Mouse (Mus musculus) right cerebral cortex, adult 18-20 months (tissue): Measurements from ENCODE around the gene Dnajc27.

Source experiments
- DNase-seq: peaks from one replicate; pipeline ENCODE4 v3.0.0; 2022; ENCODE audit warnings: mixed read lengths

Dnajc27 gene

DNA sequence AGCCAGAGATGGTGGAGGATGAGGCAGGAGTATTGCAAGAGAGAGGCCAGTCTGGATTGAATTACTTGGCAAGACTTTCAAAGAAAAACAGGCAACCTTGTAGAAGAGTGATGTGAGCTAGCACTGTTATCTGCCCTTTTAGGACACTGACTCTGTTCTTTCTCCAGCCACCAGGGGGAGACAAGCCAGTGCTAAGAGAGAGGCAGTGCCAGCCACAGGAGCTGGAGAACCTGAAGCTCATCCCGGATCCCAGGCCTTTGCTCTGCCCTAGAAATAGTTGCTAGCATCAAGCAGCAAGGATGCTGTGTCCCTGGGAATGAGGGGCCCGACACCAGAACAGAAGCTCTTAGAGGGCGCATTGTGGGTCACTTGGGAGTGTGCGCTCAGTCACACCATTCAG lies 25.0 kb downstream of the Dnajc27 start:
- DNase-seq = peak; percentile 71

DNA sequence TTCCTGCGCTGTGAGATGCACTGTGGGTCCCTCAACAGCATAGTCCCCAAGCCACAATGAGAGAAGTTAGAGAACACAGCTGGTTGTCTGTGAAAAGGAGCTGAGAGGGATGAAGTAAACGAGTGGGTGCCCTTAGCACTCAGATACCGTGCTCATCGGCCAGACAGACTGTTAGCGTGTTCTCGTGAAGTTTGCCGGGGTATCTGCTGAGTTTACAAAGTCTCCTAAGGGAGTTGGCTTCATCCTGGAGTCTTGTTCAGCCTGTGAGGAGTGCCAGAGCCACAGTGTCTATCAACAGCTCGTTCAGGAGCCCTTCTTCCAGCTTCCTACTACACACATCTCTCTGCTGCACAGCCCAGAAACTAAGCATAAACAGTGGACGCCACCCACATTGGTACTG lies 33.7 kb downstream of the Dnajc27 start:
- DNase-seq = no peak

DNA sequence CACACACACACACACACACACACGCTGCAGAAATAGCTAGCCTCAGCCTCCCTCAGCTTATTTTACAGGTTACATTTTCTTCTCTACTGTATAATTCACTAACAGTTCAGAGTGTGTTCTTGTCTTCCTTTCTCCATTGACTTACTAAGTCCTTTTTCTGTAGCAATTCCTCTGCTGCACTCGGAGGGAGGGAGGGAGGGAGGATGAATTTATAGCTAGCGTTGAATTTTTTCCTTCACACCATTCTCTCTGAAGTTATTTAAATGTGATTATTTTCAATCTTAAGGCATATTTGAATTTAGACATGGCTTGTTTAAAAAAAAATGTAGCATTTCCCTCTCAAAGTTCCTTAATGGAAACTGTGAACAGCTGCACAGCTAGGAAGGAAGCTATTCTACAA lies 34.8 kb downstream of the Dnajc27 start:
- no peak for DNase-seq

DNA sequence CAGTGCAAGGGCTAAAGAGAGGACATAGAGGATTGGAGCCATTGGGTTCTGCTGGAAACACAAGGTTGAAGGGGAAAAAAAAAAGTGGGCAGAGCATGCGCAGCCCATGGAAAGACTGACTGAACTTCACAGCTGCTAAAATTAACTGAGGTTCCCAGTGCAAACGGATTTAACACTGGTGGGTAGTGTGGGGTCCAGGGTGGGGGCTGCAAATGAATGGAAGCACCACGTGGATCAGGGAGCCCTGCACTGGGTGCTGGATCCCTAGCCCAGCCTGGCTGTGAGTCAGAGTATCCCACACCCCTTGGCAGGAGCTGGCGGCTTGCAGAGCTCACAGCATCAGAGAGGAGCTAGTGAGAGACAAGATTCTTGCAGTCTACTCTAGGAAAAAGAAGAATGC lies 35.2 kb downstream of the Dnajc27 start:
- DNase-seq = peak; percentile 88

DNA sequence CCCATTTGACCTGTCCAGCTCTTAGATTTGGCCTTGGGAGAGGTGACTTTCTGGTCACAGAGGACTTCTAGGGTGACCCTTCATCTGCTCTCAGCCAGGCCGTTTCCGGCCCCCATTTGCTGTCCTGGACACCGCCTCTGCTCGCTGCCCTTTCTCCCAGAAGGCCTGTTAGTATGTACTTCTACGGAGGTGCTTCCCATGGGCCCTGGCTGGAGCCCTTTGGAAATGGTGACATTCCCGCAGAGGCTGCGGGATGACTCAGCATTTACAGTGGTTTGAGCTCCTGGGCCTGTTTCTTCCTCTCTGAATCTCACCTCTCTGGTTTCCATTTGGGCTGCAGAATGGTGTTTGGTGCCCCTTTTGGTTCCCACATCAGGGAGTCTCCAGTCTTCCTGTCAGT lies 45.0 kb downstream of the Dnajc27 start:
- no peak for DNase-seq

DNA sequence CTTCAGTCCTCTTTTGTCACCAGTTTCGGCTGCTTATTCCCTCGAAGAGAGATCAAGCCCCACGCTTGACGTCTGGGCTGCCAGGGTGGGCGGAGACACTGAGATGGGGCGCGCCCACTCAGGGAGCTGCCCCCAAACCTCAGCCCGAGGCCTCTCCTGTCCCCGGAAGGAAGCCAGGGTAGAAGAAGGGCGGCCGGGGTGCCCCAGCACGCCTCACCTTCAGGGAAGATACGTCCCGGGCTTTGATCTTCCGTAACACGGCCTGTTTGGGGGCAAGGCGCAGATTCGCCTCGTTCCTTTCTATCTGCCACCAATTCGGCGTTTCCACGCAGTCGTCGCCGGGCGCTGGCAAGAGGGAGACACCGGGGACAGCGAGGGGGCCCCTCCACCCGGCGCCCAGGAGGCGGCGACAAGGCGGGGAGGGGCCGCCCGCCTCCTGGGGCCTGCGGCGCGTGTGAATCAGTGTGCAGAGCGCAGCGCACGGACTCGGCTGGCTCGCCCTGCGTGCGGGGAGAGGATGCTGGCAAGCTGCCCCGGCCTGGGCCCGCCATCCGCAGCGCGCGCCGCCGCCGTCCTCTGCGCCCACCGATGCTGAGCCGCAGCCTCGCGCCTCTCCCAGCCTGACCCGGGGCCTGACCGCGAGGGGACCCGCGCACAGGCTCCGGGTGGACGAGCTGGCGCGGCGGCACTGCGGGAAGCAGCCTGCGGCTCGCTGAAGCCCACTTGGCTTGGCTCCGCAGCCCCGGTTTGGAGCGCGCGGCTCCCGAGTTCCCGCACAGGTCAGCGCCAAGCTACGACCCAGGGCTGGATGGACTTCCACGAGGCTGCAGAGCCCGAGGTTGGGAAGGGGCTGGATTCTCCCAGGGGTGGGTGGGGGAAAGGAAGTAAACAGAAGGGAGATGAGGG lies 50.8 kb downstream of the Dnajc27 start, which contains the start of gene Adcy3:
Adcy3 (plus strand) TSS at position 163 of the 906 bp plus-strand sequence.
- DNase-seq = peak; percentile 78

DNA sequence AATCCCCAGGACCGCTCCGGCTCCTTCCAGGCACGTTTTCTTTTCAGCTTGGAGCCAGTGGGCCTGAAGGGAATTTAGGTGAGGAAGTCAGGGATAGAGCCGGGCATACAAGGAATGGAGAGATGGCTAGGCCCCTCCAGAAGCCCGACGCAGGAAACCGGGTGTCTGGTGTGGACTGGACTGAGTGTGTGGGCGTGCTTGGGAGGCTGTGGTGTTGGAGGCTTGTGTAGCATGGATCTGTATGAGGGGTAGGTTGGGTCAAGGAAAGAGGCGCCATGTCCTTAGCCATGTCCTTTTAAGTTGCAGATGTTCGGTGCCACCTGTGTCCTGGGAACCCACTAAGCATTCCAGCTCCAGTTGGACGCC lies 51.4 kb downstream of the Dnajc27 start:
- no peak for DNase-seq

DNA sequence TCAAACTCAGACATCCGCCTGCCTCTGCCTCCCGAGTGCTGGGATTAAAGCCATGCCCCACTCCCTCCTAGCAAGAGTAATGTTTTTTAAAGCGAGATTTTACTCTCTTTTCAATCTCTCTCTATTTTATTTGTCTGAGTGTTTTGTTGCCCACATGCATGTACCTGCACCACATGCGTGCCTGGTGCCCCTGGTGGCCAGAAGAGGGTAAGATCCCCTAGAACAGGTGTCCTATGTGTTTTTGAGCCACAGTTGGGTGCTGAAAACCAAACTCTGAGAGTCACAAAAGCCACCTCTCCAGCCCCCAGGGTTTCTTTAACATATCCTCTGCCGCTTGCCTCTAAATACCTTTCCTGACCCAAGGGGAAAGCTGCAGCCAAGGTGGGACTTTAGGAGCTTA lies 60.8 kb downstream of the Dnajc27 start:
- DNase-seq = no peak

DNA sequence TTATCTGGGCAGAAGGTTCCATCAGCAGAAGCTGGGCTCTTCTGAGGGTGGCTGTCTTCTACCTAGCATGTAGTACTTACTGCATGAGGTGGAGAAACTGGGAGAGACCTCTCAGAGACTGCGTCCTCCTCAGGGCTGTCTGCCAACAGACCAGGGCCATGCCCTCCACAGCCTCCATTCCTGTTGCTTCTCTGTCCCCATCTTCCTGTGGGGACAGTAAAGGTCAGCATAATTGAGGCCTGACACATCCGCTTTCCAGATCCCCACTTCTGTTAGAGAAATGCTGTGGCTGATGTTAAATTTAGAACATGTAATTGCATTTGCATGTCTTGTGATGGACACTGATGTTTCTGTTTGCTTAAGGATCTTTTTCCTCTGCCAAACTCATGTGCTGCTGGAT lies 68.6 kb downstream of the Dnajc27 start:
- no peak for DNase-seq

DNA sequence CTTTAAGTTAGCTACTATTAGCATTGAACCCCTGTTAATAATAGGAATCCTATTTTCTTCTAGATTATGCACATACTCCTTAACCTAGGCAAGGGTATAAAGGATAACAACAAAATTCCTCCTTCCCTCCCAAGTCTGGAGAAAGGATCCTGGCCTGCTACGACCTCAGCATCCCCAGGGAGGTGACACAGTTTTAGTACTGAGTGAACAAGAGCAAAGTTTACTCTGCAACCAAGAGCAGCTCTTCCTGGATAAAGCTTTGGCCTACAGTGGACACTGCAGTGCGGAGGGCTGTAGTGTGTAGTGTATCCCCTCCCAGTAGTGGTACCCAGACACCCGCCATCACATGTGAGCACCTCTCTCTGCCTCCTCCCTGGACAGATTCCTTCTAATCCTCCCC lies 69.6 kb downstream of the Dnajc27 start:
- DNase-seq = no peak

DNA sequence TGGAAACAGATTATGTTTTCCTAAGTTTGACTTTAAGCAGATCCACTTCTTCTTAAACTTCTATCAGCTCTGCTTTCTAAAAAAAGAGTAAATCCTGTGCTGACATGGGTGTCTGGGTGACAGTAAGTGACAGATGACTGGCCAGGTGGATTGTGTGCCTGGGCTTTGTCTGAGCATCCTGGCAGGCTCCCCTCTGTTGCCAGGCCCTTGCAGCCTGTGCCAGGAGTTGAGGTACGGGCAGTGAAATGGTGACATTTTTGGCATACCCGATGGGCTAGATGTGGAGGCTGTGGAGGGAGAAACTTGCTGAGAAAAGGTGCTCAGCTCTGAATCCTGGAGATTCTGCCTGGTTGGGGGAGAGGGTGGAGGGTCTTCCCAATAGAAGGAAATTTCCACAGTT lies 75.1 kb downstream of the Dnajc27 start:
- DNase-seq = no peak

DNA sequence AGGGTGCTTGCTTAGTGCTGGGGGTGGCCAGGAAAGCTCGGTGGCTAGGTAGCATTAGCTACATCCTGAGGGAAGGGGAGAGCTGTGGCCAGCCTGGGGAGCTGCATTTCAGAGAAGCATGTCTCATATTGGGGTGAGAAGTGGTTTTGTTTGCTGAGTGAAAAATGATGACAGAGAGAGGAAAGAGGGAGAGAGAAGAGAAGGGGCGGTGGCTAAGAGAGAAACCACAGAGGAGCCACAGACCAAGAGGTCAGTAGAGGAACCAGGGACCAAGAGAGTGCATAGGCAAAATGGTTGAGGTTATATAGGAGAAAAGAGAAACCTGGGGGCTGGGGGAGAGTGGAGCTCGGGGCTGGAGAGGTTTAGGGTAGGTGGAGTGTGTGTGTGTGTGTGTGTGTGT lies 75.8 kb downstream of the Dnajc27 start:
- DNase-seq = no peak

DNA sequence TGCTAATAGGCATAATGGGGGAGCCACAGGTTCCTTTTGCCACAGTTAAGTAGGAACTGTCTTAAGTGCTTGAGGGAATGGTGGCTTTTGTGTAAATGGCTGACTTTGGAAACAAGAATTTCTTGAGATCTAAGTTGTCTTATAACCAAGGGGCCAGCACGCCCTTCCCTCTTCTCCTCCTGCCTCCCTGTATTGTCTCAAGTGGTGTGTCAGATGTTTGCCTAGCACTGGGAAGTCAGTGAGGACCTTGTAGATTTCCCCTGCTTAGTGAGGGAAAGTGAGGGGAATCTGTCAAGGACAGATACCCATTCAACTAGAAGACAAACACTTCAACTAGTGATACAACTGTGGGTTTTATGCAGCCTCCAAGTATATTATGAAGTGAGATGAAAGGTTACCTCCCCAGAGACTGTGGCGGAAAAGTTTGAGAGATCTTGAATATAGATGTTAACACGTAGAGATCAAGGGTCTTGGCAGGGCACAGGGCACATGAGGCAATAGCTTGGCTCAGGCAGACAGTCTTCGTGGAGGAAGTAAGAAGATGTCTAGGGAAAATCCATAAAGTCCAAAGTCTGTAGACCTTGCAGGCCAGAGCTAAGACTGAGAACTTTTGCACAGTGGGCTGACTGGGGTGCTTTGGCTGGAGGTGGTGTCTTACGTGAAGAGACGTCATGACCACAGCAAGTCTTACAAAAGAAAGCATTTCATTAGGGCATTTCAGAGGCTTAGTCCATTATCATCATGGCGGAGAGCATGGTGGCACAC lies 76.7 kb downstream of the Dnajc27 start:
- DNase-seq = no peak
